Mouse (Mus musculus) heart, embryonic 10.5 days (tissue): ENCODE measurements around the gene D10Jhu81e. TPM values are rescaled to one million over a fixed set of nuclear protein-coding genes. Genes with fewer than 3 reads are reported as not detected.
"Not testable (repeated sequence)": the region's sequence is repeated elsewhere in the genome, so short reads cannot be mapped to it uniquely, and the experiment has no call there.

Experiments used
- DNase-seq: peaks from one replicate; pipeline ENCODE4 v3.0.0-alpha.2; 2017; ENCODE audit warnings: low spot score
- H3K27ac ChIP-seq: fragments of 300-500 bp; sonication (generic); 2 replicates; pipeline ENCODE4 v1.5.1; 2016; ENCODE audit warnings: mild to moderate bottlenecking
- H3K27me3 ChIP-seq: fragments of 300-500 bp; sonication (generic); 2 replicates; pipeline ENCODE4 v1.6.1; 2016; ENCODE audit warnings: mild to moderate bottlenecking; ENCODE audit not compliant: poor library complexity, insufficient read depth, severe bottlenecking
- H3K36me3 ChIP-seq: fragments of 300-500 bp; sonication (generic); 2 replicates; pipeline ENCODE4 v1.6.1; 2016; ENCODE audit warnings: mild to moderate bottlenecking, moderate library complexity
- H3K4me1 ChIP-seq: fragments of 300-500 bp; sonication (generic); 2 replicates; pipeline ENCODE4 v1.6.1; 2016; ENCODE audit warnings: mild to moderate bottlenecking
- H3K4me3 ChIP-seq: fragments of 300-500 bp; sonication (generic); 2 replicates; pipeline ENCODE4 v1.5.1; 2016; ENCODE audit warnings: mild to moderate bottlenecking, moderate library complexity
- H3K9me3 ChIP-seq: fragments of 300-500 bp; sonication (generic); 2 replicates; pipeline ENCODE4 v1.6.1; 2016; ENCODE audit warnings: mild to moderate bottlenecking, moderate library complexity
- WGBS: fragments of 180-500 bp; shearing (Covaris S2); methylation state at CpG from one replicate; pipeline ENCODE4 v1.1.7; 2016; 5-methylcytosine and 5-hydroxymethylcytosine counted together
- polyA plus RNA-seq: library from polyadenylated mRNA; unstranded; fragments of >200 nt; fragmentation: Nextera tagmentation; extraction: Ambion mirVana; gene quantifications from 2 replicates; pipeline ENCODE4 v1.2.1, GENCODE M21; 2016

The D10Jhu81e gene
- polyA plus RNA-seq = 32.8 and 34.9 TPM in 2 replicates

DNA sequence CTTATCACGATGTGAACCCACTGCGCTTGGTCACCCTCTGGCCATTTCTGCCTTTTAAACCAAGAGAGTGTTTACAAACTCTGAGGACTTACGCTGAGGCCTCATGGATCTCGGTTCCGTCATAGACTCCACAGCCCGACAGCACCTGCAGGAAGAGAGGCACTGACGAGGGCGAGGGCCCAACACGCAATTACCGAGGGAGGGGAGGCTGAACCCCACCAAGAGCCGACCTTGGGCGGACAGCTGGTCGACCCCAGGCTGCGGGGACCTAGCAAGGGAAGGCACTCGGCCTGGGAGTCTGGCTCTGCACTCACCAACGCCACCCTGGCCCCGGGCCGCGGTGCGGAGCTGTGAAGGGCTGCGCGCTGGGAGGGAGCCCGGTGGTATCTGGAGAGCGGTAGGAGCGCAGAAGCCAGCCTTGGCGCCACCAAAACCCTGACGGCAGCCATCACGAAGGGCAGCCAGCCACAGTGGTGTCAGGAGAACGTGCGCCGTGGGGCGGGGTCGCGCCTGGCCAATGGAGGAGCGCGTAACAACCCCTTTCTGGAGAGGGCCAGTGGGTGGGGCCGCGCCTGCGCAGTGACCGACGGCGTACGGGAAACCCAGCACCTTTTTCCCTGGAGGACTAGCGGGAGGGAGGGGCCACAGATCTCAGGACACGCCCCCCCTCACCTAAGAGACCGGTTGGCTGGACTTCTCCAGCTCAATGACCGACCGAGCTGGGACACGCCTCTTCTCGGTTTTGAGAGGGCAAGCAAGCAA, at the start of gene D10Jhu81e:
TSS of gene D10Jhu81e (minus strand) at position 502 of the 762 bp plus-strand sequence.
- H3K9me3 ChIP-seq = no peaks in the 10 kb centered on the region
- peak; percentile 100 for DNase-seq
- no peaks in the 10 kb centered on the region for H3K27me3 ChIP-seq
- H3K4me3 ChIP-seq = peak within 1 kb of the TSS; percentile 94
- peak within 1 kb of the TSS; percentile 95 for H3K27ac ChIP-seq
- WGBS = 2% methylated on average over 50 of the region's 50 CpGs
- H3K4me1 ChIP-seq = peaks cover 24% of the 10 kb centered on the region
- peaks cover 73% of the 10 kb centered on the region for H3K36me3 ChIP-seq

- Histone ChIP-seq H3K27me3 (no peaks in the 10 kb centered on the region), H3K9me3 (no peaks in the 10 kb centered on the region), H3K4me3 (no peak overlapping the region), H3K36me3 (peaks cover 79% of the 10 kb centered on the region), H3K4me1 (peaks cover 5% of the 10 kb centered on the region; the same call in 1 of the 2 replicates), H3K27ac (no peak overlapping the region)
- no peak for DNase-seq
- 87% methylated on average over 6 of the region's 6 CpGs for WGBS
These were observed 49.0 kb upstream of the D10Jhu81e start for GRCm38 (mm10) chr10:78218576-78218975.

GRCm38 (mm10) chr10:78216376-78217083, 46.9 kb upstream of the D10Jhu81e start:
- H3K9me3 ChIP-seq = no peaks in the 10 kb centered on the region
- no peak overlapping the region for H3K4me3 ChIP-seq
- no peak for DNase-seq
- peaks cover 91% of the 10 kb centered on the region for H3K36me3 ChIP-seq
- H3K27me3 ChIP-seq = no peaks in the 10 kb centered on the region
- H3K27ac ChIP-seq = no peak overlapping the region
- 83% methylated on average over 6 of the region's 6 CpGs for WGBS
- H3K4me1 ChIP-seq = no peaks in the 10 kb centered on the region

GRCm38 (mm10) chr10:78214371-78214770, 44.8 kb upstream of the D10Jhu81e start:
- Histone ChIP-seq H3K4me3 (no peak overlapping the region), H3K27me3 (no peaks in the 10 kb centered on the region), H3K36me3 (peaks cover 95% of the 10 kb centered on the region), H3K9me3 (no peaks in the 10 kb centered on the region), H3K27ac (no peak overlapping the region), H3K4me1 (no peaks in the 10 kb centered on the region)
- 91% methylated on average over 9 of the region's 9 CpGs for WGBS
- no peak for DNase-seq

- no peaks in the 10 kb centered on the region for H3K27me3 ChIP-seq
- no peak overlapping the region for H3K4me3 ChIP-seq
- DNase-seq = no peak
- 68% methylated on average over 6 of the region's 6 CpGs for WGBS
- no peaks in the 10 kb centered on the region for H3K9me3 ChIP-seq
- peaks cover 82% of the 10 kb centered on the region for H3K36me3 ChIP-seq
- no peak overlapping the region for H3K27ac ChIP-seq
- no peaks in the 10 kb centered on the region for H3K4me1 ChIP-seq
These were observed 41.7 kb upstream of the D10Jhu81e start for GRCm38 (mm10) chr10:78211311-78211710.

- no peak for DNase-seq
- WGBS = 58% methylated on average over 4 of the region's 4 CpGs
- H3K36me3 ChIP-seq = peaks cover 93% of the 10 kb centered on the region
- H3K9me3 ChIP-seq = no peaks in the 10 kb centered on the region
- no peaks in the 10 kb centered on the region for H3K4me1 ChIP-seq
- no peaks in the 10 kb centered on the region for H3K27me3 ChIP-seq
- no peak overlapping the region for H3K4me3 ChIP-seq
- H3K27ac ChIP-seq = no peak overlapping the region
These were observed 31.6 kb upstream of the D10Jhu81e start for GRCm38 (mm10) chr10:78201182-78201581.

- Histone ChIP-seq H3K36me3 (peaks cover 99% of the 10 kb centered on the region), H3K27me3 (no peaks in the 10 kb centered on the region), H3K4me1 (no peaks in the 10 kb centered on the region), H3K4me3 (no peak overlapping the region), H3K27ac (no peak overlapping the region), H3K9me3 (no peaks in the 10 kb centered on the region)
- DNase-seq = no peak
- whole genome bisulfite sequencing = 82% methylated on average over 5 of the region's 5 CpGs
These were observed 23.4 kb upstream of the D10Jhu81e start for GRCm38 (mm10) chr10:78192933-78193332.

DNA sequence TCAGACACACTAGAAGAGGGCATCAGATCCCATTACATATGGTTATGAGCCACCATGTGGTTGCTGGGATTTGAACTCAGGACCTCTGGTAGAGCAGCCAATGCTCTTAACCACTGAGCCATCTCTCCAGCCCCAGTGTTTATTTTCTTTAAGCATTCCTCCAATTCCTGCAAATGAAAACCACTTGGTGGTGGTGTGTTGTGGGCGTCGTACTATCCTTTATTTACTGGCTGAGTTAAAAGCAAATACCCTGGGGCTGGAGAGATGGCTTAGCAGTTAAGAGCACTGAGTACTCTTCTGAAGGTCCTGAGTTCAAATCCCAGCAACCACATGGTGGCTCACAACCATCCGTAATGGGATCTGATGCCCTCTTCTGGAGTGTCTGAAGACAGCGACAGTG, 16.5 kb upstream of the D10Jhu81e start:
- H3K9me3 ChIP-seq, H3K4me3 ChIP-seq, H3K27ac ChIP-seq, H3K27me3 ChIP-seq, DNase-seq: not testable (repeated sequence)
- peaks cover 60% of the 10 kb centered on the region for H3K36me3 ChIP-seq
- H3K4me1 ChIP-seq = peaks cover 15% of the 10 kb centered on the region
- WGBS = 81% methylated on average over 4 of the region's 4 CpGs

DNA sequence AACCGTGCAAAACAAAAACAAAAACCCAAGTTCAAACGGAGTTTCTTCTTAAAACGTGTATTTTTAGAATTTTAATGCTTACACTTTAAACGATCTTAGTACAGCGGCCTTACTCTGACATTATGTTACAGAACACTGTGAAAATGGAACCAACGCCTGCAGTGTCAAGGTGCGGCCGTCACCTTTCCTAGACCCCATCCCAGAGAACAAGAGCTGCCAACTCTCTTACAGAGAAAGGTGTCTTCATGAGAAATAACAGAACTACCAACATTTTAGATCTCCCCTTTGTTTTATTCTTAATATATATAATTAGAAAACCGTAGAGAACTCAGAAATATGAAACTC, 15.8 kb upstream of the D10Jhu81e start:
- Histone ChIP-seq H3K36me3 (peaks cover 60% of the 10 kb centered on the region), H3K9me3 (no peaks in the 10 kb centered on the region), H3K4me3 (peak overlapping the region; percentile 85), H3K27ac (peak overlapping the region; percentile 81), H3K4me1 (peaks cover 15% of the 10 kb centered on the region), H3K27me3 (no peaks in the 10 kb centered on the region)
- no peak for DNase-seq
- WGBS = 18% methylated on average over 9 of the region's 9 CpGs

DNA sequence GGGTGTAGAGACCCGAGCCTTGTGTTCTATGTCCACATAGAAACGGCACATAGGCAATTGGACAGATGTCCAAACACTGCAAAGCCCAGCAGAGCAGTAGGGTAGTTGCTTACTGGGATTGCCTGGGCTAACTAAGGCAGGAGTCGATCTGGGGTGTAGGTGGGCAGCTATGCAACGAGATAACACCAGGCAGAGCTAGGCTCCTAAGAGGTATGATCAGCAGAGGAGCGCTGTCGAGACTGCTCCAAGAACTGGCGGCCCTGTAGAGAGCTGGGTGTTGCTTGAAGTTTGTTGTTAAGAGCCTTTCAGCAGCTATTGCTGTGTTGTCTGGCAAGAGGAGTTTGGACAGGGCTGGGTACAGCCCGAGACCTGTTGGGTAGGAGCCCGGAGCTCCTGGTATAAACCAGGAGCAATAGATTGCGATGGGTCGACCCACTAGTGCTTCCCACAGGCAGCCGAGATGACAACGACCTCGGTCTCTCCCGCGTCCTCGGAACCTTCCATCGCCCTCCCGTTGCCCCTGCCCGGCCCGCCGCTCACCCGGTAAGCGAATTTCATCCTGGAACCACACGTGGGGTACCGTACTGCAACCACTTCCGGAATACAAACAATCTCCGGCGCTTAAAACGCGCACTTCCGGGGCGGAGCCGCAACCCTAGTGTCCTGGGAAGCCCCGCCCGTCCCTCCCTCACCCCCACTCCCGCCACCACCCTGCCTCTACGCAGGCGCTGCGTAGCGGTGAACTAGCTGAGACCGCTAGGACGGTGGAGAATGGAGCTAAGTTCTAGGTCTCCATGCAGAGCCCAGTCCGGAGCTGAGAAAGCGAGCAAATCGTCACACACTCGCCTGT, 15.2 kb upstream of the D10Jhu81e start, which contains the start of gene Pwp2:
TSS of gene Pwp2 (minus strand) at position 619 of the 850 bp plus-strand sequence.
- H3K36me3 ChIP-seq = peaks cover 60% of the 10 kb centered on the region
- peak within 1 kb of the TSS; percentile 81 for H3K27ac ChIP-seq
- peak within 1 kb of the TSS; percentile 85 for H3K4me3 ChIP-seq
- H3K9me3 ChIP-seq = no peaks in the 10 kb centered on the region
- peak; percentile 97 for DNase-seq
- 2% methylated on average over 47 of the region's 47 CpGs for WGBS
- H3K27me3 ChIP-seq = no peaks in the 10 kb centered on the region
- peaks cover 15% of the 10 kb centered on the region for H3K4me1 ChIP-seq

DNA sequence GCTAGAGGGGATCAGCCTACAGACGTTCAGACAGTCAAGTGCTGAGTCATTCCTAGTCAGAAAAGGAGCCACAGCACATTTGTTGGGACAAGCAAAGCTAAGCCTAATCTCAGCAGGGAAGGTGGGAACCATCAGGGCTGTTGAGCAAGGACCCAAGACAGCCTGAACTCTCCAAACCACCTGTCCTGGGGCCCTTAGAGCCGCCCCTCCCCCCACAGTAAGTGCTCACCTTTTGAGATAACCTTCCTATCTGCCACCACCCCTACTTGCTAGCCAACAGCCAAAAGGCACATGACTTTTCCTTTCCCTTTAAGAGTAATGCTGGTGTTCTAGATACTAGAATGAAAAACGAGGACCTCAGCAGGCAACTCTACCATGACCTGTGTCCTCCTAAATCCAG, 14.0 kb upstream of the D10Jhu81e start:
- H3K36me3 ChIP-seq = peaks cover 60% of the 10 kb centered on the region
- no peaks in the 10 kb centered on the region for H3K27me3 ChIP-seq
- DNase-seq = no peak
- H3K27ac ChIP-seq = no peak overlapping the region
- H3K4me3 ChIP-seq = no peak overlapping the region
- H3K9me3 ChIP-seq = no peaks in the 10 kb centered on the region
- WGBS = 70% methylated on average over 3 of the region's 3 CpGs
- H3K4me1 ChIP-seq = peaks cover 15% of the 10 kb centered on the region

DNA sequence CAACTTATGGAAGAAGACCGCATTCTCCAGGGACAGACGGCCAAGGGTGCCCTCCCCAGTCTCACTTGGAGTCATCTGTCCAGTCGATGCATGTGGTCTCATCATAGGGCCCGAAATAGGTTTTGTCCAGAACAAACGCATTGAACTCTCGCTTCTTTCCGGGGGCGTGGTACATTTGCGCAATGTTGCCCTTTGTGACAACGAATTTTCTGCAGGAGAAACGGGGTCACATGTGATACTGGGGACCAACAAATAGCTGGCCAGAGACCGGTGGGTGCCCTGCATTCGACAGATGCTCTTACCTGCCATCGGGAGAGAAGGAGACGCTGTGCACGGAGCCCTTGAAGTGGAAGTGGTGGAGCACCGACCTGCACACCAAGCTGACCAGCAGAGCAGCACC, 12.7 kb upstream of the D10Jhu81e start:
- DNase-seq = no peak
- 95% methylated on average over 17 of the region's 17 CpGs for WGBS
- Histone ChIP-seq H3K36me3 (peaks cover 60% of the 10 kb centered on the region), H3K9me3 (no peaks in the 10 kb centered on the region), H3K27me3 (no peaks in the 10 kb centered on the region), H3K4me3 (no peak overlapping the region), H3K4me1 (peaks cover 15% of the 10 kb centered on the region), H3K27ac (no peak overlapping the region)
